Mouse (Mus musculus) neural tube, embryonic 11.5 days (tissue): ENCODE results near the gene Med12. TPM values are rescaled to one million over a fixed set of nuclear protein-coding genes. Genes with fewer than 3 reads are reported as not detected.

Experiments used
- ATAC-seq: fragments of 200-750 bp; cut with Nextera tagmentation; 2 replicates; pipeline ENCODE4 v1.8.0; 2017; ENCODE audit warnings: moderate number of reproducible peaks, mild to moderate bottlenecking, moderate TSS enrichment, moderate library complexity; ENCODE audit not compliant: insufficient read depth, low FRiP score, low TSS enrichment
- DNase-seq: peaks from one replicate; pipeline ENCODE4 v3.0.0-alpha.2; 2015; ENCODE audit warnings: low spot score
- H3K27ac ChIP-seq: fragments of 300-500 bp; sonication (generic); 2 replicates; pipeline ENCODE4 v1.5.1; 2014; ENCODE audit warnings: low read depth, mild to moderate bottlenecking, low read length
- H3K27me3 ChIP-seq: fragments of 300-500 bp; sonication (generic); 2 replicates; pipeline ENCODE4 v1.6.1; 2014; ENCODE audit warnings: mild to moderate bottlenecking, low read length, mixed read lengths; ENCODE audit not compliant: control insufficient read depth, insufficient read depth
- H3K36me3 ChIP-seq: fragments of 300-500 bp; sonication (generic); 2 replicates; pipeline ENCODE4 v1.6.1; 2014; ENCODE audit warnings: mild to moderate bottlenecking, low read length, moderate library complexity, mixed read lengths; ENCODE audit not compliant: control insufficient read depth, insufficient read depth
- H3K4me1 ChIP-seq: fragments of 300-500 bp; sonication (generic); 2 replicates; pipeline ENCODE4 v1.6.1; 2014; ENCODE audit warnings: low read length, mixed read lengths; ENCODE audit not compliant: control insufficient read depth, insufficient read depth
- H3K4me2 ChIP-seq: fragments of 300-500 bp; sonication (generic); 2 replicates; pipeline ENCODE4 v1.6.1; 2014; ENCODE audit warnings: low read depth, mild to moderate bottlenecking, moderate library complexity
- H3K4me3 ChIP-seq: fragments of 300-500 bp; sonication (generic); 2 replicates; pipeline ENCODE4 v1.5.1; 2014; ENCODE audit warnings: low read depth, low read length
- H3K9ac ChIP-seq: fragments of 300-500 bp; sonication (generic); 2 replicates; pipeline ENCODE4 v1.6.1; 2014; ENCODE audit warnings: mild to moderate bottlenecking, low read length
- H3K9me3 ChIP-seq: fragments of 300-500 bp; sonication (generic); 2 replicates; pipeline ENCODE4 v1.6.1; 2016; ENCODE audit warnings: low read length; ENCODE audit not compliant: control insufficient read depth
- WGBS: fragments of 180-500 bp; shearing (Covaris S2); extraction: QIAGEN DNeasy Blood & Tissue Kit; methylation state at CpG from one replicate; pipeline ENCODE4 v1.1.7; 2014; 5-methylcytosine and 5-hydroxymethylcytosine counted together
- polyA plus RNA-seq: library from polyadenylated mRNA; unstranded; fragments of >200 nt; fragmentation: Nextera tagmentation; extraction: Ambion mirVana; gene quantifications from 2 replicates; pipeline ENCODE4 v1.2.1, GENCODE M21; 2014

Med12 gene
- polyA plus RNA-seq, 1 experiment from 2014 or later, result 41.2 TPM

GRCm38 (mm10) chrX:101313625-101314359, 40.0 kb downstream of the Med12 start:
- no peaks in the 10 kb centered on the region for H3K27me3 ChIP-seq
- H3K9ac ChIP-seq, result no peak overlapping the region
- peak; percentile 14 for DNase-seq
- H3K9me3 ChIP-seq, result no peaks in the 10 kb centered on the region
- ATAC-seq, result no peak; the same call in 1 of the 2 replicates
- 27% methylated on average over 6 of the region's 6 CpGs for WGBS
- H3K4me1 ChIP-seq, result no peaks in the 10 kb centered on the region
- H3K4me3 ChIP-seq, result no peak overlapping the region
- H3K36me3 ChIP-seq, result no peaks in the 10 kb centered on the region
- no peak overlapping the region for H3K27ac ChIP-seq
- no peak overlapping the region for H3K4me2 ChIP-seq

GRCm38 (mm10) chrX:101319775-101320174, 45.9 kb downstream of the Med12 start:
- Histone ChIP-seq H3K9ac (no peak overlapping the region), H3K4me1 (no peaks in the 10 kb centered on the region), H3K27ac (no peak overlapping the region), H3K4me3 (no peak overlapping the region), H3K36me3 (no peaks in the 10 kb centered on the region), H3K4me2 (no peak overlapping the region), H3K27me3 (no peaks in the 10 kb centered on the region), H3K9me3 (no peaks in the 10 kb centered on the region)
- WGBS, result 91% methylated on average over 12 of the region's 12 CpGs
- DNase-seq (no peak), ATAC-seq (no peak)

GRCm38 (mm10) chrX:101325989-101326899, 52.4 kb downstream of the Med12 start:
- no peak overlapping the region for H3K27ac ChIP-seq
- no peaks in the 10 kb centered on the region for H3K36me3 ChIP-seq
- H3K9me3 ChIP-seq, result no peaks in the 10 kb centered on the region
- DNase-seq (no peak), ATAC-seq (no peak)
- no peaks in the 10 kb centered on the region for H3K27me3 ChIP-seq
- H3K4me1 ChIP-seq, result no peaks in the 10 kb centered on the region
- H3K4me3 ChIP-seq, result no peak overlapping the region
- no peak overlapping the region for H3K9ac ChIP-seq
- WGBS, result 57% methylated on average over 8 of the region's 8 CpGs
- H3K4me2 ChIP-seq, result no peak overlapping the region

GRCm38 (mm10) chrX:101329372-101330028, 55.7 kb downstream of the Med12 start:
- H3K9me3 ChIP-seq, result no peaks in the 10 kb centered on the region
- no peaks in the 10 kb centered on the region for H3K27me3 ChIP-seq
- DNase-seq (peak; percentile 74), ATAC-seq (no peak)
- H3K9ac ChIP-seq, result no peak overlapping the region
- H3K4me1 ChIP-seq, result no peaks in the 10 kb centered on the region
- no peak overlapping the region for H3K27ac ChIP-seq
- WGBS, result 28% methylated on average over 8 of the region's 10 CpGs
- H3K4me2 ChIP-seq, result no peak overlapping the region
- no peak overlapping the region for H3K4me3 ChIP-seq
- H3K36me3 ChIP-seq, result no peaks in the 10 kb centered on the region

GRCm38 (mm10) chrX:101332031-101332374, 58.2 kb downstream of the Med12 start:
- no peaks in the 10 kb centered on the region for H3K36me3 ChIP-seq
- H3K4me2 ChIP-seq, result peak overlapping the region; percentile 35; the same call in 1 of the 2 replicates
- ATAC-seq (peak; percentile 36; the same call in 1 of the 2 replicates), DNase-seq (no peak)
- 50% methylated on average over 9 of the region's 9 CpGs for WGBS
- H3K27me3 ChIP-seq, result no peaks in the 10 kb centered on the region
- no peaks in the 10 kb centered on the region for H3K9me3 ChIP-seq
- H3K27ac ChIP-seq, result peak overlapping the region; percentile 79
- H3K9ac ChIP-seq, result peak overlapping the region; percentile 47; the same call in 1 of the 2 replicates
- H3K4me1 ChIP-seq, result no peaks in the 10 kb centered on the region
- 0 out of 2 replicates have a peak overlapping the region, but pooled peaks have one; percentile 15 for H3K4me3 ChIP-seq

- Histone ChIP-seq H3K9ac (peak overlapping the region; percentile 47; the same call in 1 of the 2 replicates), H3K4me2 (peak overlapping the region; percentile 41)
- 16% methylated on average over 28 of the region's 49 CpGs for WGBS
Measured at GRCm38 (mm10) chrX:101332375-101333211, 58.8 kb downstream of the Med12 start.

GRCm38 (mm10) chrX:101334606-101335005, 60.8 kb downstream of the Med12 start:
- H3K27me3 ChIP-seq, result no peaks in the 10 kb centered on the region
- no peak overlapping the region for H3K9ac ChIP-seq
- H3K27ac ChIP-seq, result no peak overlapping the region
- H3K4me3 ChIP-seq, result no peak overlapping the region
- H3K4me2 ChIP-seq, result no peak overlapping the region
- H3K9me3 ChIP-seq, result no peaks in the 10 kb centered on the region
- DNase-seq (no peak), ATAC-seq (no peak)
- 93% methylated on average over 5 of the region's 5 CpGs for WGBS
- no peaks in the 10 kb centered on the region for H3K36me3 ChIP-seq
- H3K4me1 ChIP-seq, result no peaks in the 10 kb centered on the region

More at GRCm38 (mm10) chrX:101332375-101333211, 58.8 kb downstream of the Med12 start:
- ATAC-seq (peak; percentile 94), DNase-seq (peak; percentile 88)
- no peaks in the 10 kb centered on the region for H3K36me3 ChIP-seq
- H3K4me1 ChIP-seq, result no peaks in the 10 kb centered on the region
- no peaks in the 10 kb centered on the region for H3K27me3 ChIP-seq
- H3K4me3 ChIP-seq, result peak overlapping the region; percentile 23; the same call in 1 of the 2 replicates
- peak overlapping the region; percentile 79 for H3K27ac ChIP-seq
- no peaks in the 10 kb centered on the region for H3K9me3 ChIP-seq

GRCm38 (mm10) chrX:101338666-101339065, 64.8 kb downstream of the Med12 start:
- Histone ChIP-seq H3K27ac (no peak overlapping the region), H3K9ac (no peak overlapping the region), H3K36me3 (no peaks in the 10 kb centered on the region), H3K4me1 (no peaks in the 10 kb centered on the region), H3K9me3 (no peaks in the 10 kb centered on the region), H3K4me2 (no peak overlapping the region), H3K4me3 (no peak overlapping the region), H3K27me3 (no peaks in the 10 kb centered on the region)
- no peak for ATAC-seq
- no peak for DNase-seq
- 49% methylated on average over 4 of the region's 4 CpGs for whole genome bisulfite sequencing
